Mouse (Mus musculus): ENCODE measurements around the gene Mroh9.

- TF ChIP-seq CTCF (IDR thresholded peaks at IDR 0.05; ENCODE audit: extremely low read depth, insufficient read depth, low read length) (no peak), POLR2A (IDR thresholded peaks at IDR 0.05; ENCODE audit: extremely low read depth, insufficient read depth, low read length) (no peak)
Measured at GRCm38 (mm10) chr1:163113461-163114174, 28.1 kb upstream of the Mroh9 start.

Data from cortical plate, adult 2 months (tissue).